Mouse (Mus musculus): Measurements from ENCODE around the gene Dnaic1. TPM values are rescaled to one million over a fixed set of nuclear protein-coding genes. Genes with fewer than 3 reads are reported as not detected.

Dnaic1 gene
- polyA plus RNA-seq, 1 experiment from 2014 or later, result 1.2 TPM

GRCm38 (mm10) chr4:41635224-41635623 is 65.6 kb downstream of the Dnaic1 start:
- ATAC-seq (replicated peaks; ENCODE audit: insufficient number of reproducible peaks, low FRiP score, low TSS enrichment), result no peak
- H3K4me2 ChIP-seq, result no peak overlapping the region
- H3K9ac ChIP-seq (ENCODE audit: low read depth, low read length), result no peak overlapping the region
- no peaks in the 10 kb centered on the region for H3K9me3 ChIP-seq (replicated peaks; ENCODE audit: control insufficient read depth, low read length)
- H3K27me3 ChIP-seq (ENCODE audit: control insufficient read depth, insufficient read depth, low read length), result peaks cover 20% of the 10 kb centered on the region
- 60% methylated on average over 8 of the region's 8 CpGs for WGBS (ENCODE audit: insufficient replicate concordance)
- peaks cover 31% of the 10 kb centered on the region for H3K4me1 ChIP-seq (ENCODE audit: control insufficient read depth, insufficient read depth, low read length)
- no peak overlapping the region for H3K4me3 ChIP-seq (ENCODE audit: low read depth, low read length)
- H3K36me3 ChIP-seq (ENCODE audit: control insufficient read depth, insufficient read depth, low read length), result no peaks in the 10 kb centered on the region
- no peak overlapping the region for H3K27ac ChIP-seq (ENCODE audit: low read depth, low read length)

- H3K27me3 ChIP-seq (ENCODE audit: control insufficient read depth, insufficient read depth, low read length), result peaks cover 17% of the 10 kb centered on the region
- H3K9ac ChIP-seq (ENCODE audit: low read depth, low read length), result 0 out of 2 replicates have a peak overlapping the region, but pooled peaks have one; percentile 18
- no peak overlapping the region for H3K4me3 ChIP-seq (ENCODE audit: low read depth, low read length)
- no peaks in the 10 kb centered on the region for H3K36me3 ChIP-seq (ENCODE audit: control insufficient read depth, insufficient read depth, low read length)
- 51% methylated on average over 2 of the region's 2 CpGs for WGBS (ENCODE audit: insufficient replicate concordance)
- no peak overlapping the region for H3K27ac ChIP-seq (ENCODE audit: low read depth, low read length)
- peaks cover 25% of the 10 kb centered on the region for H3K4me1 ChIP-seq (ENCODE audit: control insufficient read depth, insufficient read depth, low read length)
- H3K9me3 ChIP-seq (replicated peaks; ENCODE audit: control insufficient read depth, low read length), result no peaks in the 10 kb centered on the region
- no peak for ATAC-seq (replicated peaks; ENCODE audit: insufficient number of reproducible peaks, low FRiP score, low TSS enrichment)
- 0 out of 2 replicates have a peak overlapping the region, but pooled peaks have one; percentile 7 for H3K4me2 ChIP-seq
These were observed 66.3 kb downstream of the Dnaic1 start for GRCm38 (mm10) chr4:41635906-41636305.

GRCm38 (mm10) chr4:41636366-41636765 is 66.8 kb downstream of the Dnaic1 start:
- Histone ChIP-seq H3K27me3 (ENCODE audit: control insufficient read depth, insufficient read depth, low read length) (peaks cover 17% of the 10 kb centered on the region), H3K27ac (ENCODE audit: low read depth, low read length) (no peak overlapping the region), H3K4me2 (no peak overlapping the region), H3K9ac (ENCODE audit: low read depth, low read length) (no peak overlapping the region), H3K4me1 (ENCODE audit: control insufficient read depth, insufficient read depth, low read length) (peaks cover 20% of the 10 kb centered on the region), H3K4me3 (ENCODE audit: low read depth, low read length) (no peak overlapping the region), H3K9me3 (replicated peaks; ENCODE audit: control insufficient read depth, low read length) (no peaks in the 10 kb centered on the region), H3K36me3 (ENCODE audit: control insufficient read depth, insufficient read depth, low read length) (no peaks in the 10 kb centered on the region)
- no peak for ATAC-seq (replicated peaks; ENCODE audit: insufficient number of reproducible peaks, low FRiP score, low TSS enrichment)
- WGBS (ENCODE audit: insufficient replicate concordance), result 26% methylated on average over 7 of the region's 7 CpGs

GRCm38 (mm10) chr4:41636882-41637635 is 67.5 kb downstream of the Dnaic1 start:
- Histone ChIP-seq H3K9ac (ENCODE audit: low read depth, low read length) (no peak overlapping the region), H3K4me2 (no peak overlapping the region), H3K4me1 (ENCODE audit: control insufficient read depth, insufficient read depth, low read length) (peaks cover 13% of the 10 kb centered on the region), H3K9me3 (replicated peaks; ENCODE audit: control insufficient read depth, low read length) (no peaks in the 10 kb centered on the region), H3K27ac (ENCODE audit: low read depth, low read length) (no peak overlapping the region), H3K36me3 (ENCODE audit: control insufficient read depth, insufficient read depth, low read length) (no peaks in the 10 kb centered on the region), H3K4me3 (ENCODE audit: low read depth, low read length) (no peak overlapping the region), H3K27me3 (ENCODE audit: control insufficient read depth, insufficient read depth, low read length) (peaks cover 17% of the 10 kb centered on the region)
- WGBS (ENCODE audit: insufficient replicate concordance), result 73% methylated on average over 10 of the region's 10 CpGs
- no peak for ATAC-seq (replicated peaks; ENCODE audit: insufficient number of reproducible peaks, low FRiP score, low TSS enrichment)

- 86% methylated on average over 10 of the region's 10 CpGs for WGBS (ENCODE audit: insufficient replicate concordance)
- H3K27ac ChIP-seq (ENCODE audit: low read depth, low read length), result no peak overlapping the region
- no peaks in the 10 kb centered on the region for H3K36me3 ChIP-seq (ENCODE audit: control insufficient read depth, insufficient read depth, low read length)
- H3K4me3 ChIP-seq (ENCODE audit: low read depth, low read length), result no peak overlapping the region
- no peak for ATAC-seq (replicated peaks; ENCODE audit: insufficient number of reproducible peaks, low FRiP score, low TSS enrichment)
- H3K4me1 ChIP-seq (ENCODE audit: control insufficient read depth, insufficient read depth, low read length), result peaks cover 10% of the 10 kb centered on the region
- no peak overlapping the region for H3K4me2 ChIP-seq
- H3K9ac ChIP-seq (ENCODE audit: low read depth, low read length), result no peak overlapping the region
- no peaks in the 10 kb centered on the region for H3K9me3 ChIP-seq (replicated peaks; ENCODE audit: control insufficient read depth, low read length)
- peaks cover 17% of the 10 kb centered on the region for H3K27me3 ChIP-seq (ENCODE audit: control insufficient read depth, insufficient read depth, low read length)
These were observed 68.7 kb downstream of the Dnaic1 start for GRCm38 (mm10) chr4:41638186-41638731.

- WGBS (ENCODE audit: insufficient replicate concordance), result 87% methylated on average over 6 of the region's 6 CpGs
- Histone ChIP-seq H3K4me2 (no peak overlapping the region), H3K27ac (ENCODE audit: low read depth, low read length) (no peak overlapping the region), H3K27me3 (ENCODE audit: control insufficient read depth, insufficient read depth, low read length) (peaks cover 17% of the 10 kb centered on the region), H3K36me3 (ENCODE audit: control insufficient read depth, insufficient read depth, low read length) (no peaks in the 10 kb centered on the region), H3K4me3 (ENCODE audit: low read depth, low read length) (no peak overlapping the region), H3K9me3 (replicated peaks; ENCODE audit: control insufficient read depth, low read length) (no peaks in the 10 kb centered on the region), H3K4me1 (ENCODE audit: control insufficient read depth, insufficient read depth, low read length) (peaks cover 10% of the 10 kb centered on the region), H3K9ac (ENCODE audit: low read depth, low read length) (0 out of 2 replicates have a peak overlapping the region, but pooled peaks have one; percentile 6)
- ATAC-seq (replicated peaks; ENCODE audit: insufficient number of reproducible peaks, low FRiP score, low TSS enrichment), result no peak
These were observed 69.2 kb downstream of the Dnaic1 start for GRCm38 (mm10) chr4:41638828-41639213.

- Histone ChIP-seq H3K36me3 (ENCODE audit: control insufficient read depth, insufficient read depth, low read length) (no peaks in the 10 kb centered on the region), H3K4me3 (ENCODE audit: low read depth, low read length) (peak overlapping the region; percentile 38), H3K27me3 (ENCODE audit: control insufficient read depth, insufficient read depth, low read length) (peaks cover 17% of the 10 kb centered on the region), H3K9me3 (replicated peaks; ENCODE audit: control insufficient read depth, low read length) (no peaks in the 10 kb centered on the region), H3K27ac (ENCODE audit: low read depth, low read length) (0 out of 2 replicates have a peak overlapping the region, but pooled peaks have one; percentile 0), H3K4me1 (ENCODE audit: control insufficient read depth, insufficient read depth, low read length) (peaks cover 10% of the 10 kb centered on the region), H3K9ac (ENCODE audit: low read depth, low read length) (peak overlapping the region; percentile 47), H3K4me2 (peak overlapping the region; percentile 77)
- ATAC-seq (replicated peaks; ENCODE audit: insufficient number of reproducible peaks, low FRiP score, low TSS enrichment), result 0 out of 2 replicates have a peak, but pooled peaks have one; percentile 1
- WGBS (ENCODE audit: insufficient replicate concordance), result 21% methylated on average over 10 of the region's 10 CpGs
These were observed 69.8 kb downstream of the Dnaic1 start for GRCm38 (mm10) chr4:41639214-41639841.

GRCm38 (mm10) chr4:41639913-41640507 is 70.4 kb downstream of the Dnaic1 start, which contains the start of gene Enho:
TSS of gene Enho (minus strand) at chr4:41640324.
- Histone ChIP-seq H3K27ac (ENCODE audit: low read depth, low read length) (0 out of 2 replicates have a peak within 1 kb of the TSS, but pooled peaks have one; percentile 0), H3K9me3 (replicated peaks; ENCODE audit: control insufficient read depth, low read length) (no peaks in the 10 kb centered on the region), H3K36me3 (ENCODE audit: control insufficient read depth, insufficient read depth, low read length) (no peaks in the 10 kb centered on the region), H3K27me3 (ENCODE audit: control insufficient read depth, insufficient read depth, low read length) (peaks cover 17% of the 10 kb centered on the region), H3K4me1 (ENCODE audit: control insufficient read depth, insufficient read depth, low read length) (peaks cover 10% of the 10 kb centered on the region), H3K4me2 (peak within 1 kb of the TSS; percentile 77), H3K4me3 (ENCODE audit: low read depth, low read length) (peak within 1 kb of the TSS; percentile 38), H3K9ac (ENCODE audit: low read depth, low read length) (peak within 1 kb of the TSS; percentile 47)
- ATAC-seq (replicated peaks; ENCODE audit: insufficient number of reproducible peaks, low FRiP score, low TSS enrichment), result peak; percentile 89
- WGBS (ENCODE audit: insufficient replicate concordance), result under 1% methylated on average over 69 of the region's 74 CpGs

Measured in heart, embryonic 11.5 days (tissue).